In the genomic region with DNA sequence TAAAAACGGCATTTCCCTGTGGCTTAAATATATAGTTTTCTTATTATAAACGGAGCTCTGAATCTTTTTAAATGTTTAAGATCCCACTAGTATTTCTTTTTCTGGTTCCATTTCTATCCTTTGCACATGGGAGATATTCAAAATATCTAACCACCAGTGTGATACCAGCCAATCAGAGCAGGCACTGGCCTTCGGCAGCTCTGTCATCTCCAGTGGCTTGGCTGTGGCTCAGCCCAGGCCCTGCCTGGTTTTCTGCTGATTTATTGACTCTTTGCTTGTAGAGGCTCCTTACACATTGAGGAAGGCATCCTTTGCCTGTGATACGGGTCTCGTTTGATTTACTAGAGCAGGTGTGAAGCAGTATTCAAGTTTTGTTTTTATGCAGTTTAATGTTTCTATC, we compare ENCODE assay signal across 16 mouse cellular contexts.
"Had no signal": no experiment of that assay in that cellular context is flagged by ENCODE, and none has a peak within 500 bp of the region (broad histone marks: within the 10 kb centered on the region; RNA-seq: fewer than 3 reads in every experiment).

No protein-coding gene starts in this region.

- H3K27ac ChIP-seq: neural tube, embryonic 12.5 days; neural tube, embryonic 13.5 days; neural tube, embryonic 15.5 days; stomach, embryonic 15.5 days; stomach, postnatal 0 days had no signal

- H3K27me3 ChIP-seq: neural tube, embryonic 12.5 days; neural tube, embryonic 13.5 days; neural tube, embryonic 15.5 days; stomach, embryonic 15.5 days had no signal

- H3K9me3 ChIP-seq: neural tube, embryonic 12.5 days; neural tube, embryonic 13.5 days; neural tube, embryonic 15.5 days; stomach, embryonic 15.5 days had no signal

- H3K36me3 ChIP-seq: neural tube, embryonic 13.5 days; neural tube, embryonic 15.5 days; stomach, embryonic 15.5 days had no signal

- H3K4me3 ChIP-seq: neural tube, embryonic 12.5 days; neural tube, embryonic 13.5 days; neural tube, embryonic 15.5 days; stomach, embryonic 15.5 days had no signal

- DNase-seq: retina, postnatal 1 day; right cerebral cortex, postnatal 14 days; right cerebral cortex, postnatal 25 days; right cerebral cortex, postnatal 4 days; spleen, adult 18-20 months; thymus, adult 18-20 months; thymus, adult 2 months; thymus, postnatal 14 days; thymus, postnatal 25 days; thymus, postnatal 36 days; thymus, postnatal 4 days had no signal

- H3K4me1 ChIP-seq: neural tube, embryonic 12.5 days had no signal

- H3K4me2 ChIP-seq: neural tube, embryonic 12.5 days; neural tube, embryonic 13.5 days; neural tube, embryonic 15.5 days; stomach, embryonic 15.5 days had no signal

- H3K9ac ChIP-seq: neural tube, embryonic 12.5 days; neural tube, embryonic 13.5 days; neural tube, embryonic 15.5 days; stomach, embryonic 15.5 days had no signal
